Mouse (Mus musculus): ENCODE data around the gene Gtf2f2. TPM values are rescaled to one million over a fixed set of nuclear protein-coding genes. Genes with fewer than 3 reads are reported as not detected.

The Gtf2f2 gene
- total and polyA plus RNA-seq, 3 experiments = 44.8 to 118 (median 90.6) TPM

DNA sequence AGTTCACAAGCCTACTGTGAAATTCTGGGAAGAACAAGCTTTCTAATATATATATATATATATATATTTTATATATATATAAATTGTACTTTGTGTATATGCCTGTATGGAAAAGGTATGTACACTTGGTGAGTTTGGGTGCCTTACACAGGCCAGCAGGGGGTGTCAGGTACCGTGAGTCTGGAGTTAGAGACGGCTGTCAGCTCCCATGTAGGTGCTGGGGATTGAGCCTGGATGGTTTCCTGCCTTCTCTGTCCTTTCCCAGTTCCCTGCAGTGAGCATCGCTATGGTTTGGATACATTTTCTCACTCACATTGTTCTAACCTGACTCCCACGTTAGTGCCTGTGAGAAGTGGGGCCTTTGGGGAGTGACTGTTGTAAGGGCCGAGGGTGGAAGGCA, 127.3 kb downstream of the Gtf2f2 start:
- in situ Hi-C loops (cut with MboI; ENCODE audit: low pct_ligation_motif_present, low pct_unique_long_range_greater_than_20kb, low sequenced_read_pairs) (loop anchor here (10.0 to 25.0 kb wide), 2 partner anchors 591 to 1129 kb away; no protein-coding TSS in a partner anchor), dilution Hi-C loops (cut with MboI; ENCODE audit: extremely low pct_ligation_motif_present, extremely low pct_unique_long_range_greater_than_20kb, low sequenced_read_pairs) (no loop called here)
- DNase-seq (ENCODE audit: extremely low read depth) = no peak
- Histone ChIP-seq H3K27ac (ENCODE audit: insufficient read depth, low read depth) (no peak overlapping the region), H3K9ac (ENCODE audit: insufficient read depth, low read depth) (no peak overlapping the region), H3K27me3 (replicated peaks) (no peaks in the 10 kb centered on the region), H3K4me2 (ENCODE audit: insufficient read depth, low read depth, poor library complexity, severe bottlenecking) (no peak overlapping the region), H3K4me1 (ENCODE audit: control insufficient read depth in 1 of 2, insufficient read depth in 2 of 2) (no peaks in the 10 kb centered on the region), H3K4me3 (replicated peaks in 1 of 3; ENCODE audit: low read depth in 2 of 3, low read length in 2 of 3, poor library complexity in 1 of 3) (no peak overlapping the region), H3K36me3 (replicated peaks in 1 of 2; ENCODE audit: control insufficient read depth in 1 of 2, insufficient read depth in 1 of 2, low read length in 1 of 2) (no peaks in the 10 kb centered on the region), H3K79me2 (replicated peaks; ENCODE audit: control insufficient read depth, extremely low read depth, insufficient read depth, poor library complexity, severe bottlenecking) (no peaks in the 10 kb centered on the region), H3K9me3 (replicated peaks; ENCODE audit: low read length) (no peaks in the 10 kb centered on the region)
- TF ChIP-seq CTCF (conservative IDR thresholded peaks at IDR 0.05 in 1 of 2, IDR thresholded peaks at IDR 0.05 in 1 of 2; ENCODE audit: low read depth in 2 of 2, low read length in 2 of 2) (0 out of 4 replicates have a peak, but pooled peaks of 1 of the 2 experiments have one; percentile 28), BHLHE40 (IDR thresholded peaks at IDR 0.05; ENCODE audit: low read depth, low read length) (no peak)

- in situ Hi-C loops (cut with MboI; ENCODE audit: low pct_ligation_motif_present, low pct_unique_long_range_greater_than_20kb, low sequenced_read_pairs) = loop anchor here (10.0 to 25.0 kb wide), 2 partner anchors 593 to 1130 kb away; no protein-coding TSS in a partner anchor
- DNase-seq (ENCODE audit: extremely low read depth) = no peak
- Histone ChIP-seq H3K27me3 (replicated peaks) (no peaks in the 10 kb centered on the region), H3K4me2 (ENCODE audit: insufficient read depth, low read depth, poor library complexity, severe bottlenecking) (no peak overlapping the region), H3K4me1 (ENCODE audit: control insufficient read depth in 1 of 2, insufficient read depth in 2 of 2) (no peaks in the 10 kb centered on the region), H3K9ac (ENCODE audit: insufficient read depth, low read depth) (no peak overlapping the region), H3K9me3 (replicated peaks; ENCODE audit: low read length) (no peaks in the 10 kb centered on the region), H3K27ac (ENCODE audit: insufficient read depth, low read depth) (no peak overlapping the region), H3K36me3 (replicated peaks in 1 of 2; ENCODE audit: control insufficient read depth in 1 of 2, insufficient read depth in 1 of 2, low read length in 1 of 2) (no peaks in the 10 kb centered on the region), H3K79me2 (replicated peaks; ENCODE audit: control insufficient read depth, extremely low read depth, insufficient read depth, poor library complexity, severe bottlenecking) (no peaks in the 10 kb centered on the region), H3K4me3 (replicated peaks in 1 of 3; ENCODE audit: low read depth in 2 of 3, low read length in 2 of 3, poor library complexity in 1 of 3) (no peak overlapping the region)
- dilution Hi-C loops (cut with MboI; ENCODE audit: extremely low pct_ligation_motif_present, extremely low pct_unique_long_range_greater_than_20kb, low sequenced_read_pairs) = no loop called here
- no peak for TF ChIP-seq CHD1 (IDR thresholded peaks at IDR 0.05; ENCODE audit: low read depth, low read length)
- TF ChIP-seq BHLHE40 (IDR thresholded peaks at IDR 0.05; ENCODE audit: low read depth, low read length) = no peak
- no peak for TF ChIP-seq MAZ (IDR thresholded peaks at IDR 0.05; ENCODE audit: low read depth, low read length)
- no peak for TF ChIP-seq ZC3H11A (IDR thresholded peaks at IDR 0.05; ENCODE audit: low read depth, low read length)
- no peak for TF ChIP-seq POLR2AphosphoS2 (IDR thresholded peaks at IDR 0.05; ENCODE audit: low read depth, low read length)
- TF ChIP-seq TBP (conservative IDR thresholded peaks at IDR 0.05; ENCODE audit: low read depth, low read length) = no peak
- TF ChIP-seq UBTF (IDR thresholded peaks at IDR 0.05; ENCODE audit: low read depth, low read length) = no peak
- no peak for TF ChIP-seq NRF1 (IDR thresholded peaks at IDR 0.05; ENCODE audit: low read depth, low read length)
- no peak for TF ChIP-seq ZKSCAN1 (IDR thresholded peaks at IDR 0.05; ENCODE audit: borderline replicate concordance, low read depth, low read length)
Measured at GRCm38 (mm10) chr14:75881856-75882255, 128.8 kb downstream of the Gtf2f2 start.

DNA sequence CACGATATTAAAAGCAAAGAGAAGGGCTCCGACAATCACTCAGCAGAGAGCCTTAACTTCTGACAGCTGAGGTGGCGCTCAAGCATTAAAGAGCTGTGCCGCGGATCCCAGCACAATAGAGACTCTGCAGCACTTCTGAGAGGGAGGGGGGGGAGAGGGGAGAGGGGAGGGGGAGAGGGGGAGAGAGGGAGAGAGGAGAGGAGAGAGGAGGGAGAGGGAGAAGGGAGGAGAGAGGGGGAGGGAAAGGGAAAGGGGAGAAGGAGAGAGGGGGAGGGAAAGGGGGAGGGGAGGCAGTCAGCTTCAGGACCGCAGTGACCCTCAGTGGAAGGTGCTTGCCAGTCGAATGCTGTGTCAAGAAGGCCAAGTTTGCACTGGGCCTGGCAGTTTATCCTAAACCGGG, 131.7 kb downstream of the Gtf2f2 start:
- TF ChIP-seq UBTF (IDR thresholded peaks at IDR 0.05; ENCODE audit: low read depth, low read length) (no peak), RCOR1 (conservative IDR thresholded peaks at IDR 0.05; ENCODE audit: low read depth, low read length) (no peak), USF2 (conservative IDR thresholded peaks at IDR 0.05; ENCODE audit: low read depth, low read length) (no peak), MAX (IDR thresholded peaks at IDR 0.05; ENCODE audit: low read length) (no peak), MXI1 (IDR thresholded peaks at IDR 0.05; ENCODE audit: low read depth, low read length) (no peak), HCFC1 (IDR thresholded peaks at IDR 0.05; ENCODE audit: low read depth, low read length) (no peak), NELFE (IDR thresholded peaks at IDR 0.05; ENCODE audit: low read depth, low read length) (no peak), CHD2 (IDR thresholded peaks at IDR 0.05; ENCODE audit: low read length) (no peak), ZMIZ1 (IDR thresholded peaks at IDR 0.05; ENCODE audit: low read depth, low read length) (no peak), ZKSCAN1 (IDR thresholded peaks at IDR 0.05; ENCODE audit: borderline replicate concordance, low read depth, low read length) (no peak), SIN3A (IDR thresholded peaks at IDR 0.05; ENCODE audit: low read length) (no peak), KAT2A (IDR thresholded peaks at IDR 0.05; ENCODE audit: insufficient replicate concordance, low read length) (no peak), MYC (IDR thresholded peaks at IDR 0.05; ENCODE audit: low read depth, low read length) (no peak), JUND (conservative IDR thresholded peaks at IDR 0.05; ENCODE audit: low read depth, low read length) (no peak), PAX5 (IDR thresholded peaks at IDR 0.05; ENCODE audit: low read length) (no peak), ZNF384 (IDR thresholded peaks at IDR 0.05; ENCODE audit: low read depth, low read length) (no peak), TBP (conservative IDR thresholded peaks at IDR 0.05; ENCODE audit: low read depth, low read length) (no peak), POLR2AphosphoS2 (IDR thresholded peaks at IDR 0.05; ENCODE audit: low read depth, low read length) (no peak)
- Histone ChIP-seq H3K27ac (ENCODE audit: insufficient read depth, low read depth) (no peak overlapping the region), H3K36me3 (replicated peaks in 1 of 2; ENCODE audit: control insufficient read depth in 1 of 2, insufficient read depth in 1 of 2, low read length in 1 of 2) (no peaks in the 10 kb centered on the region), H3K4me1 (ENCODE audit: control insufficient read depth in 1 of 2, insufficient read depth in 2 of 2) (peaks cover 0 to 9% of the 10 kb centered on the region in 2 experiments; a peak in 2 of 4 replicates), H3K4me3 (replicated peaks in 1 of 3; ENCODE audit: low read depth in 2 of 3, low read length in 2 of 3, poor library complexity in 1 of 3) (no peak overlapping the region), H3K9ac (ENCODE audit: insufficient read depth, low read depth) (no peak overlapping the region), H3K27me3 (replicated peaks) (no peaks in the 10 kb centered on the region), H3K4me2 (ENCODE audit: insufficient read depth, low read depth, poor library complexity, severe bottlenecking) (no peak overlapping the region), H3K9me3 (replicated peaks; ENCODE audit: low read length) (no peaks in the 10 kb centered on the region), H3K79me2 (replicated peaks; ENCODE audit: control insufficient read depth, extremely low read depth, insufficient read depth, poor library complexity, severe bottlenecking) (no peaks in the 10 kb centered on the region)
- DNase-seq (ENCODE audit: extremely low read depth) = no peak
- dilution Hi-C loops (cut with MboI; ENCODE audit: extremely low pct_ligation_motif_present, extremely low pct_unique_long_range_greater_than_20kb, low sequenced_read_pairs) (no loop called here), in situ Hi-C loops (cut with MboI; ENCODE audit: low pct_ligation_motif_present, low pct_unique_long_range_greater_than_20kb, low sequenced_read_pairs) (loop anchor here (25.0 kb wide), 1 partner anchor 1133 kb away; no protein-coding TSS in a partner anchor)
